Mouse (Mus musculus) activated CD4-positive, CD25-positive, alpha-beta regulatory T cell, adult 9 weeks (primary cell): Measurements from ENCODE around the gene Nr1i2. TPM values are rescaled to one million over a fixed set of nuclear protein-coding genes. Genes with fewer than 3 reads are reported as not detected.

Source experiments
- polyA plus RNA-seq: library from polyadenylated mRNA; unstranded; fragments of 100-300 nt; shearing (Covaris generic); gene quantifications from one replicate; pipeline ENCODE4 v1.2.1, GENCODE M21; 2017

Gene Nr1i2
- polyA plus RNA-seq: not detected

DNA sequence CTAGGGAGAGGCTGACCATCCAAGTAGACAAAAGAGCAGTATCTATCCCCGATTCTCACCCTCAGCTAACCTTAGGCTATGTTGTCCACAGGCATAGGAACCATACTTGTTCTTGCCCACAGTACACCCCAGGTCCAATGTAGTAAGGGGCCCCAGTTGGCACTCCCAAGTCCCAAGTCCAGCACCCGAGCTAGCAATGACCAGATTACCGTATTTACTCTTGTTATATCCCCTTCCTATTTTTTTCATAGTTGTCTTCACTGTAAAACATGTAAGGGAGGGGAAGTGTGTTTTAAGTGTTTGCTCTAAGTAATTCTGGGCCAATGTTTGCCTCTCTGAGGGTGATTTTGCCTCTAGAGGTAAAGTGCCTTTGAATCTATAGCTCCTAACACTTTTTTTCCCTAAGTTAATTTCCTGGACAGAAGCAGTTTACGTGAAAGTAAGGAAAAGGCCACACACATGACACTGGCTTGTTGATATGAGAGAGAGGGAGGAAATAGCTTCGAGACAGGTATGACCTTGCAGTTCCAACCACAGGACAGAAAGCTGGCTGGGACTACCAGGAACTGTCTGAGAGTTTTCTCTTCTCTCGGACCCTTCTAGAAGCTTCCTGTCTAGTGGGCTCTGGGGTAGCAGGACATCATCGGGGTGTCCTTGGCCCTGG, at the start of gene Nr1i2:
Gene Nr1i2 (minus strand): TSS at position 140 of the 664 bp plus-strand sequence.

DNA sequence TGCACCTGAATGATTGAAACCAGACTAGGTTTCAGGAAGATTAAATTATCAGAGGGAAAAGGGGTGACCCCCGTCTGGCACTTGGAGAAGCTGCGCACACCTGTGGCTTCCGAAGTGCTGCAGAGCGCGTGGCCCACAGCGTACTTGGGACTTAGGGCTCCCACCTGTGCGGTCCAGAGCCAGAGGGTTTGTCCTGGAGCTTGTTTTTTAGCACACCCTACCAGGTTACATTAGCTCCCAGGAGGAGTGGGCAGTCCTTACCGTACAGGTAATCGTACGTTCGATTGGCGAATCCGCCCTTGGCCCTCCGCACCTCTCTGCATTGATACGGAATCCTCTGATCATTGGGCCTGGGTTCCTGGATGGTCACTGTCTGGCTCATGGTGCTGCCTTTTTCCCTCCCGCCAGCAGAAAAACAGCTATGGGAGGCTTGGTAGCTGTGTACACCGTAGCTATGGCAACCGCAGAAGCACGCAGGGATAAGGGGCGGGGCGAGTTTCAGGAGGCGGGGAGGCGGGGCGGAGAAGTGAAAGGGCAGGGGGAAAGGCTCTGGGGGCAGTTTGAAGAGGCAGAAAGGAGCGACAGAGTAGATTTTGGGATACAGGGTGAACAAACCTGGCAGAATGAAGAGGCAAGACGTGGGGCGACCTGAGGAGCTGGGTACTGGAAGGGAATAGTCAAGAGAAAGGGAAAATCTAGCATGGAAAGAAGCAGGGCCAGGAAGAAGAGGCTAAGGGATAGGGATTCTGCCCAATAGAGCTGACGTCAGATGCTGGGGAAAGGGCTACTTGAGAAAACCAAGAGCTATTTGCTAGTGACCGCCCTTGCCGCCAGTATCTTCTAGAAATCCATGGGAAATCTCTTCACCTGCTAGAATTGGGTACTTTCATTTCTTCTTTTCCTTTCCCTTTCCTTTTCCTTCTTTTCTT, 47.0 kb upstream of the Nr1i2 start, which contains the start of gene Maats1:
Gene Maats1 (minus strand): TSS at position 748 of the 929 bp plus-strand sequence.

Other genes with a start within 250 kb of the Nr1i2 start
- gene Gsk3b, start 205.8 kb downstream of the Nr1i2 start, polyA plus RNA-seq: 8.9 TPM
- not detected for gene Maats1, start 47.3 kb upstream of the Nr1i2 start, polyA plus RNA-seq
- 232 TPM for gene Cox17, start 52.2 kb upstream of the Nr1i2 start, polyA plus RNA-seq
- not detected for gene Gm21987, start 52.2 kb upstream of the Nr1i2 start, polyA plus RNA-seq
- 4.2 TPM for gene Popdc2, start 67.4 kb upstream of the Nr1i2 start, polyA plus RNA-seq
- gene Pla1a, start 138.3 kb upstream of the Nr1i2 start, polyA plus RNA-seq: not detected
- 131 TPM for gene Adprh, start 157.9 kb upstream of the Nr1i2 start, polyA plus RNA-seq
- gene Cd80, start 160.7 kb upstream of the Nr1i2 start, polyA plus RNA-seq: 5.7 TPM
- 11.0 TPM for gene Timmdc1, start 227.8 kb upstream of the Nr1i2 start, polyA plus RNA-seq